Mouse (Mus musculus) CH12.LX (cell line): Measurements from ENCODE around the gene Rtp1. TPM values are rescaled to one million over a fixed set of nuclear protein-coding genes. Genes with fewer than 3 reads are reported as not detected.

ENCODE experiments used
- DNase-seq: peaks from one replicate; pipeline ENCODE4 v3.0.0-alpha.2; 2013; ENCODE audit errors: extremely low read depth
- H3K27ac ChIP-seq: 2 replicates; pipeline ENCODE4 v1.5.1; 2012; ENCODE audit warnings: low read depth, mild to moderate bottlenecking, control low read depth, moderate library complexity; ENCODE audit not compliant: insufficient read depth
- H3K27me3 ChIP-seq: replicated peaks from 2 replicates; pipeline ENCODE3; 2012; ENCODE audit warnings: inconsistent platforms
- H3K36me3 ChIP-seq, 2 experiments: replicated peaks in 1 of 2; 2 replicates each; pipeline versions ENCODE3 to v1.6.1; 2012; ENCODE audit warnings: inconsistent platforms in 1 of 2, low read length in 1 of 2, mild to moderate bottlenecking in 1 of 2, mixed read lengths in 1 of 2, moderate library complexity in 1 of 2; ENCODE audit not compliant: control insufficient read depth in 1 of 2, insufficient read depth in 1 of 2
- H3K4me1 ChIP-seq, 2 experiments: 2 replicates each; pipeline ENCODE4 v1.6.1; 2012; ENCODE audit warnings: inconsistent platforms in 1 of 2, moderate library complexity in 1 of 2; ENCODE audit not compliant: insufficient read depth in 2 of 2, control insufficient read depth in 1 of 2
- H3K4me2 ChIP-seq: 2 replicates; pipeline ENCODE4 v1.6.1; 2012; ENCODE audit warnings: low read depth, mild to moderate bottlenecking, control low read depth; ENCODE audit not compliant: poor library complexity, insufficient read depth, severe bottlenecking
- H3K4me3 ChIP-seq, 3 experiments: fragments of 150-350 bp in 1 of 3; sonication (generic) in 1 of 3; replicated peaks in 1 of 3; 2 replicates each; pipeline versions ENCODE3 to v1.5.1; 2011 to 2012; ENCODE audit warnings: low read depth in 2 of 3, low read length in 2 of 3, mild to moderate bottlenecking in 2 of 3, moderate library complexity in 2 of 3, control low read depth in 1 of 3, improper control_type of control experiment in 1 of 3, inconsistent platforms in 1 of 3, mixed read lengths in 1 of 3; ENCODE audit not compliant: poor library complexity in 1 of 3
- H3K79me2 ChIP-seq: replicated peaks from 2 replicates; pipeline ENCODE4 v1.6.1; 2012; ENCODE audit warnings: mild to moderate bottlenecking, moderate library complexity; ENCODE audit not compliant: control insufficient read depth, poor library complexity, insufficient read depth, severe bottlenecking; ENCODE audit errors: extremely low read depth
- H3K9ac ChIP-seq: 2 replicates; pipeline ENCODE4 v1.6.1; 2012; ENCODE audit warnings: low read depth, mild to moderate bottlenecking, control low read depth, moderate library complexity; ENCODE audit not compliant: insufficient read depth
- H3K9me3 ChIP-seq: replicated peaks from 2 replicates; pipeline ENCODE3; 2012; ENCODE audit warnings: low read length, inconsistent platforms, mixed read lengths
- BHLHE40 ChIP-seq: IDR thresholded peaks from 2 replicates; pipeline ENCODE4 v1.6.1; 2011; ENCODE audit warnings: mild to moderate bottlenecking, low read depth, low read length, improper control_type of control experiment
- CHD2 ChIP-seq: IDR thresholded peaks from 2 replicates; pipeline ENCODE4 v1.6.1; 2011; ENCODE audit warnings: low read length, improper control_type of control experiment
- CTCF ChIP-seq, 2 experiments: IDR thresholded peaks in 1 of 2; conservative IDR thresholded peaks in 1 of 2; 2 replicates each; pipeline ENCODE4 v1.5.1; 2011 to 2012; ENCODE audit warnings: low read depth in 2 of 2, low read length in 2 of 2, improper control_type of control experiment in 1 of 2, inconsistent platforms in 1 of 2, mild to moderate bottlenecking in 1 of 2, moderate library complexity in 1 of 2
- E2F4 ChIP-seq: IDR thresholded peaks from 2 replicates; pipeline ENCODE4 v1.6.1; 2011; ENCODE audit warnings: low read depth, low read length, improper control_type of control experiment; ENCODE audit not compliant: insufficient replicate concordance
- ELF1 ChIP-seq: IDR thresholded peaks from 2 replicates; pipeline ENCODE4 v1.6.1; 2014; ENCODE audit warnings: low read depth, mild to moderate bottlenecking, inconsistent platforms, low read length, improper control_type of control experiment
- ETS1 ChIP-seq: conservative IDR thresholded peaks from 2 replicates; pipeline ENCODE4 v1.6.1; 2012; ENCODE audit warnings: low read depth, mild to moderate bottlenecking, inconsistent platforms, low read length, improper control_type of control experiment, moderate library complexity
- IRF4 ChIP-seq: IDR thresholded peaks from 2 replicates; pipeline ENCODE4 v1.6.1; 2014; ENCODE audit warnings: low read depth, mild to moderate bottlenecking, inconsistent platforms, low read length, improper control_type of control experiment
- JUN ChIP-seq: IDR thresholded peaks from 2 replicates; pipeline ENCODE4 v1.6.1; 2011; ENCODE audit warnings: low read depth, mild to moderate bottlenecking, low read length, improper control_type of control experiment, moderate library complexity; ENCODE audit not compliant: insufficient read depth
- JUND ChIP-seq: conservative IDR thresholded peaks from 2 replicates; pipeline ENCODE4 v1.6.1; 2011; ENCODE audit warnings: low read depth, low read length, improper control_type of control experiment
- KAT2A ChIP-seq: IDR thresholded peaks from 2 replicates; pipeline ENCODE4 v1.6.1; 2012; ENCODE audit warnings: low read length, improper control_type of control experiment, inconsistent platforms; ENCODE audit not compliant: insufficient replicate concordance
- MAFK ChIP-seq: IDR thresholded peaks from 2 replicates; pipeline ENCODE4 v1.6.1; 2011; ENCODE audit warnings: low read length, improper control_type of control experiment; ENCODE audit not compliant: insufficient replicate concordance
- MAX ChIP-seq: IDR thresholded peaks from 2 replicates; pipeline ENCODE4 v1.6.1; 2011; ENCODE audit warnings: low read length, improper control_type of control experiment
- MAZ ChIP-seq: IDR thresholded peaks from 2 replicates; pipeline ENCODE4 v1.6.1; 2012; ENCODE audit warnings: low read depth, mild to moderate bottlenecking, inconsistent platforms, low read length, improper control_type of control experiment, moderate library complexity
- MEF2A ChIP-seq: IDR thresholded peaks from 2 replicates; pipeline ENCODE4 v1.6.1; 2014; ENCODE audit warnings: low read depth, mild to moderate bottlenecking, inconsistent platforms, low read length, improper control_type of control experiment, borderline replicate concordance
- MXI1 ChIP-seq: IDR thresholded peaks from 2 replicates; pipeline ENCODE4 v1.6.1; 2011; ENCODE audit warnings: mild to moderate bottlenecking, low read depth, low read length, improper control_type of control experiment
- NRF1 ChIP-seq: IDR thresholded peaks from 2 replicates; pipeline ENCODE4 v1.6.1; 2014; ENCODE audit warnings: low read depth, mild to moderate bottlenecking, inconsistent platforms, low read length, improper control_type of control experiment, moderate library complexity
- POLR2A ChIP-seq: IDR thresholded peaks from 2 replicates; pipeline ENCODE4 v1.6.1; 2011; ENCODE audit warnings: low read depth, mild to moderate bottlenecking, improper control_type of control experiment, low read length
- RAD21 ChIP-seq: IDR thresholded peaks from 2 replicates; pipeline ENCODE4 v1.6.1; 2011; ENCODE audit warnings: low read depth, mild to moderate bottlenecking, low read length, improper control_type of control experiment, moderate library complexity
- RCOR1 ChIP-seq: conservative IDR thresholded peaks from 2 replicates; pipeline ENCODE4 v1.6.1; 2012; ENCODE audit warnings: low read depth, mild to moderate bottlenecking, inconsistent platforms, low read length, improper control_type of control experiment
- SMC3 ChIP-seq: IDR thresholded peaks from 2 replicates; pipeline ENCODE4 v1.6.1; 2011; ENCODE audit warnings: low read depth, low read length, improper control_type of control experiment
- UBTF ChIP-seq: IDR thresholded peaks from 2 replicates; pipeline ENCODE4 v1.6.1; 2012; ENCODE audit warnings: low read depth, mild to moderate bottlenecking, inconsistent platforms, low read length, improper control_type of control experiment, moderate library complexity
- ZC3H11A ChIP-seq: IDR thresholded peaks from 2 replicates; pipeline ENCODE4 v1.6.1; 2012; ENCODE audit warnings: low read depth, mild to moderate bottlenecking, inconsistent platforms, low read length, improper control_type of control experiment
- ZKSCAN1 ChIP-seq: IDR thresholded peaks from 2 replicates; pipeline ENCODE4 v1.6.1; 2012; ENCODE audit warnings: low read depth, inconsistent platforms, low read length, improper control_type of control experiment, borderline replicate concordance
- ZMIZ1 ChIP-seq: IDR thresholded peaks from 2 replicates; pipeline ENCODE4 v1.6.1; 2012; ENCODE audit warnings: low read depth, mild to moderate bottlenecking, inconsistent platforms, low read length, improper control_type of control experiment
- dilution Hi-C: fragments of 300-500 bp; cut with MboI; formaldehyde crosslinking; loops from 2 replicates; pipeline ENCODE4 v1.14.3; 2020; ENCODE audit warnings: low sequenced_read_pairs; ENCODE audit not compliant: extremely low pct_unique_long_range_greater_than_20kb, extremely low pct_ligation_motif_present
- in situ Hi-C: fragments of 300-500 bp; cut with MboI; formaldehyde crosslinking; loops from 3 replicates; pipeline ENCODE4 v1.14.3; 2019; ENCODE audit warnings: low sequenced_read_pairs, low pct_ligation_motif_present, low pct_unique_long_range_greater_than_20kb, mixed read lengths
- polyA plus RNA-seq: library from polyadenylated mRNA; unstranded; fragments of >175 nt; gene quantifications from 2 replicates; pipeline ENCODE4 v1.2.1, GENCODE M21; 2012; ENCODE audit warnings: low read depth; ENCODE audit not compliant: insufficient read length
- total RNA-seq, 2 experiments: library from RNA; depleted of rRNA; stranded (reverse); fragments of 300-350 nt in 1 of 2; fragments of >200 nt in 1 of 2; gene quantifications; 2 replicates each; pipeline ENCODE4 v1.2.3; 2012 to 2014

Gene Rtp1
- total and polyA plus RNA-seq, 3 experiments = not detected

- no peaks in the 10 kb centered on the region for H3K27me3 ChIP-seq
- H3K9me3 ChIP-seq = no peaks in the 10 kb centered on the region
- H3K27ac ChIP-seq = no peak overlapping the region
- H3K9ac ChIP-seq = no peak overlapping the region
- dilution Hi-C loops = no loop called here
- no peak for DNase-seq
- peaks cover 0 to 31% of the 10 kb centered on the region in 2 experiments; a peak in 2 of 4 replicates for H3K4me1 ChIP-seq
- TF ChIP-seq JUN (no peak), RAD21 (no peak), JUND (no peak), ZC3H11A (no peak), KAT2A (no peak), CTCF (conservative IDR thresholded peaks at IDR 0.05 in 1 of 2, IDR thresholded peaks at IDR 0.05 in 1 of 2; ENCODE audit: low read depth in 2 of 2, low read length in 2 of 2) (no peak), MAX (no peak), IRF4 (no peak), SMC3 (no peak), MXI1 (no peak), ZKSCAN1 (no peak), MEF2A (no peak), BHLHE40 (no peak)
- no peak overlapping the region for H3K4me3 ChIP-seq
- no peaks in the 10 kb centered on the region for H3K79me2 ChIP-seq
- H3K4me2 ChIP-seq = no peak overlapping the region
- in situ Hi-C loops = no loop called here
- no peaks in the 10 kb centered on the region for H3K36me3 ChIP-seq
Observed at GRCm38 (mm10) chr16:23401463-23401862, 27.5 kb upstream of the Rtp1 start.

GRCm38 (mm10) chr16:23401959-23402358, 27.0 kb upstream of the Rtp1 start:
- Histone ChIP-seq H3K27me3 (no peaks in the 10 kb centered on the region), H3K36me3 (no peaks in the 10 kb centered on the region), H3K4me3 (no peak overlapping the region), H3K79me2 (no peaks in the 10 kb centered on the region), H3K27ac (no peak overlapping the region), H3K9ac (no peak overlapping the region), H3K9me3 (no peaks in the 10 kb centered on the region), H3K4me2 (no peak overlapping the region), H3K4me1 (peaks cover 0 to 31% of the 10 kb centered on the region in 2 experiments; a peak in 2 of 4 replicates)
- dilution Hi-C loops = no loop called here
- in situ Hi-C loops = no loop called here
- no peak for DNase-seq
- TF ChIP-seq BHLHE40 = no peak

GRCm38 (mm10) chr16:23403008-23403755, 25.8 kb upstream of the Rtp1 start:
- dilution Hi-C loops = no loop called here
- H3K4me1 ChIP-seq = peaks cover 0 to 25% of the 10 kb centered on the region in 2 experiments; a peak in 2 of 4 replicates
- H3K36me3 ChIP-seq = no peaks in the 10 kb centered on the region
- peak; percentile 12; the same call in 1 of the 2 replicates for TF ChIP-seq IRF4
- no peak for TF ChIP-seq RCOR1
- no peak for TF ChIP-seq CHD2
- TF ChIP-seq MAZ = no peak
- no peak for TF ChIP-seq MAFK
- TF ChIP-seq ZC3H11A = peak; percentile 97
- no peak for TF ChIP-seq MAX
- TF ChIP-seq NRF1 = no peak
- TF ChIP-seq E2F4 = no peak
- TF ChIP-seq ELF1 = 0 out of 2 replicates have a peak, but pooled peaks have one; percentile 21
- no peak for TF ChIP-seq POLR2A
- TF ChIP-seq ZKSCAN1 = no peak
- TF ChIP-seq UBTF = no peak
- TF ChIP-seq JUN = no peak
- TF ChIP-seq ETS1 = no peak
- no peak for TF ChIP-seq ZMIZ1

More at GRCm38 (mm10) chr16:23403008-23403755, 25.8 kb upstream of the Rtp1 start:
- Histone ChIP-seq H3K27me3 (no peaks in the 10 kb centered on the region), H3K4me2 (no peak overlapping the region), H3K27ac (no peak overlapping the region), H3K79me2 (no peaks in the 10 kb centered on the region), H3K9ac (no peak overlapping the region), H3K4me3 (no peak overlapping the region), H3K9me3 (no peaks in the 10 kb centered on the region)
- in situ Hi-C loops = no loop called here
- DNase-seq = peak; percentile 89
